Mouse (Mus musculus): Measurements from ENCODE around the gene Zfp54.
"Not testable (repeated sequence)": the region's sequence is repeated elsewhere in the genome, so short reads cannot be mapped to it uniquely, and the experiment has no call there.

Gene Zfp54

GRCm38 (mm10) chr17:21422664-21423599, at the start of gene Zfp54:
Zfp54 (plus strand) TSS chr17:21423227.
- DNase-seq (ENCODE audit: low spot score in 2 of 2), result peak; percentile 78 to 84

GRCm38 (mm10) chr17:21375311-21375710, 47.7 kb upstream of the Zfp54 start:
- no peak for DNase-seq (ENCODE audit: low spot score in 2 of 2)

- peak; percentile 62 to 78 for DNase-seq (ENCODE audit: low spot score in 2 of 2)
These were observed 39.5 kb upstream of the Zfp54 start, which contains the start of gene Zfp677 for GRCm38 (mm10) chr17:21383391-21384056. Zfp677 (plus strand) TSS chr17:21383748.

GRCm38 (mm10) chr17:21384057-21384411, 39.0 kb upstream of the Zfp54 start:
- DNase-seq (ENCODE audit: low spot score in 2 of 2), result no peak

GRCm38 (mm10) chr17:21438806-21439400, 15.9 kb downstream of the Zfp54 start:
- DNase-seq (ENCODE audit: low spot score in 2 of 2), result not testable (repeated sequence)

GRCm38 (mm10) chr17:21449669-21450068, 26.6 kb downstream of the Zfp54 start:
- peak; percentile 75 to 82 for DNase-seq (ENCODE audit: low spot score in 2 of 2)

- DNase-seq (ENCODE audit: low spot score in 2 of 2), result peak; percentile 88 to 92
These were observed 27.2 kb downstream of the Zfp54 start, which contains the start of gene Zfp51 for GRCm38 (mm10) chr17:21450138-21450704. Zfp51 (plus strand) TSS chr17:21450374.

- no peak for DNase-seq (ENCODE audit: low spot score in 2 of 2)
These were observed 40.5 kb downstream of the Zfp54 start for GRCm38 (mm10) chr17:21463550-21463949.

GRCm38 (mm10) chr17:21472032-21472652, 49.1 kb downstream of the Zfp54 start:
- DNase-seq (ENCODE audit: low spot score in 2 of 2), result no peak

GRCm38 (mm10) chr17:21472653-21473307, 49.8 kb downstream of the Zfp54 start:
- DNase-seq (ENCODE audit: low spot score in 2 of 2), result no peak

- no peak for DNase-seq (ENCODE audit: low spot score in 2 of 2)
These were observed 50.5 kb downstream of the Zfp54 start for GRCm38 (mm10) chr17:21473362-21474190.

- not testable (repeated sequence) for DNase-seq (ENCODE audit: low spot score in 2 of 2)
These were observed 51.7 kb downstream of the Zfp54 start for GRCm38 (mm10) chr17:21474729-21475128.

GRCm38 (mm10) chr17:21475290-21475689, 52.3 kb downstream of the Zfp54 start:
- not testable (repeated sequence) for DNase-seq (ENCODE audit: low spot score in 2 of 2)

- not testable (repeated sequence) for DNase-seq (ENCODE audit: low spot score in 2 of 2)
These were observed 53.3 kb downstream of the Zfp54 start for GRCm38 (mm10) chr17:21476351-21476750.

GRCm38 (mm10) chr17:21478103-21478777, 55.2 kb downstream of the Zfp54 start:
- not testable (repeated sequence) for DNase-seq (ENCODE audit: low spot score in 2 of 2)

All from spleen, postnatal 4 days (tissue).